Mouse (Mus musculus): ENCODE data around the gene Pfkfb2. TPM values are rescaled to one million over a fixed set of nuclear protein-coding genes. Genes with fewer than 3 reads are reported as not detected.
A peak's percentile ranks its signal among the peaks of the same experiment; 100 is the strongest.

Gene Pfkfb2
- polyA plus RNA-seq, 1 experiment from 2014 or later, result 10.1 TPM

DNA sequence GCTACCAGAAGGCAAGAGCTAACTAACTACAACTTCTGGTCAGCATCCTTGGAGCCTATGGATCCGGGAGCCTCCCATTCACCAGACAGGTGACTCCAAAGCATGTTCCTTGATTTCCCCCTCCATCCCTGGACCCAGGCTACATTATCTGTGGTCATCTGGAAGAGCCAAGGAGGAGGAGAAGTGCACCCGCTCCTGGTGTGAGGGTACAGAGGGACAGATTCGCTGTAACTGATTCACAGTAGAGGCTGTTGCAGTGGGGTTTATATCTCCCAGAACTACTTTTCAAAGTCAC, 12.9 kb downstream of the Pfkfb2 start:
- Histone ChIP-seq H3K4me1 (replicated peaks; ENCODE audit: control insufficient read depth, insufficient read depth, low read length) (no peaks in the 10 kb centered on the region), H3K9ac (ENCODE audit: low read depth, low read length) (peak overlapping the region; percentile 98), H3K4me2 (replicated peaks; ENCODE audit: low read depth, low read length) (peak overlapping the region; percentile 96), H3K9me3 (ENCODE audit: control insufficient read depth, low read length) (no peaks in the 10 kb centered on the region), H3K27ac (ENCODE audit: low read depth, low read length) (peak overlapping the region; percentile 82; the same call in 1 of the 2 replicates), H3K27me3 (ENCODE audit: control insufficient read depth, insufficient read depth, low read length) (no peaks in the 10 kb centered on the region), H3K4me3 (ENCODE audit: low read depth, low read length) (peak overlapping the region; percentile 88), H3K36me3 (ENCODE audit: control insufficient read depth, insufficient read depth, low read length) (no peaks in the 10 kb centered on the region)
- peak; percentile 38 for ATAC-seq (ENCODE audit: low FRiP score)
- DNase-seq (ENCODE audit: low spot score), result no peak
- WGBS, result 3% methylated on average over 3 of the region's 3 CpGs

DNA sequence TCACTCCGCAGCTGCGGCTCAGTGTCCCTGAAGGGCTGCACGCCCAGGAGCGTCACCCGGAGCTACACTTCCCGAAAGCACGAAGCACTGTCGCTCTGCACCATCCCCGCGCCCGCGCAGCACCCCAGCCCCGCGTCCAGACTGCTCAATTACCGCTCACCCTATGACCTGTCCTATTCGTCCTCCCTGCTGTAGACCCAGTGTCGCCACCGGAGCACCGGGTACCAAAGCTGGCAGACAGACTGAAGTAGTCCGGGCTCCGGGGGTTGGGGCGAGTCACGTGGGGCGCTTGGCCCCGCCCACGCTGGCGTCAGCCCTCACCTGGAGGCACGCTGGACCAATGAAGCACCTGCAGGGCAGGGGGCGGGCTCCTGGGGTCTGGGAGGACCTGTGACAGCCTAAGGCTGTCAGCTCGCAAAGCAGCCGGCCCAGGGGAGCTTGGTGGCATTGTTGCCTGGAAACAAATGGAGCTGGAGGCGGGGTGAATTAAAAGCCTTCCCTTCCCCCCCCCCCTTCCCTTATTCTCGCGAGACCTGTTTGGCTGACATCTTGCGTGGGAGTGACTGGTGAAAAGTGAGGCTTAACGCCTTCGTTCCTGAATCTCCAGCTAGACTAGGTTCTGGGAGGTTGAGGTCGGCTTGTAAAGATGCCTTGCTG, 13.4 kb downstream of the Pfkfb2 start, which contains the start of gene Gm29427:
Gene Gm29427, minus strand, starts transcription at position 239 of the 657 bp plus-strand sequence.
- under 1% methylated on average over 35 of the region's 38 CpGs for WGBS
- Histone ChIP-seq H3K4me1 (replicated peaks; ENCODE audit: control insufficient read depth, insufficient read depth, low read length) (no peaks in the 10 kb centered on the region), H3K27me3 (ENCODE audit: control insufficient read depth, insufficient read depth, low read length) (no peaks in the 10 kb centered on the region), H3K9me3 (ENCODE audit: control insufficient read depth, low read length) (no peaks in the 10 kb centered on the region), H3K4me3 (ENCODE audit: low read depth, low read length) (peak within 1 kb of the TSS; percentile 88), H3K27ac (ENCODE audit: low read depth, low read length) (peak within 1 kb of the TSS; percentile 82), H3K9ac (ENCODE audit: low read depth, low read length) (peak within 1 kb of the TSS; percentile 98), H3K4me2 (replicated peaks; ENCODE audit: low read depth, low read length) (peak within 1 kb of the TSS; percentile 96), H3K36me3 (ENCODE audit: control insufficient read depth, insufficient read depth, low read length) (no peaks in the 10 kb centered on the region)
- ATAC-seq (ENCODE audit: low FRiP score) (peak; percentile 93), DNase-seq (ENCODE audit: low spot score) (peak; percentile 88)

- no peak overlapping the region for H3K4me2 ChIP-seq (replicated peaks; ENCODE audit: low read depth, low read length)
- ATAC-seq (ENCODE audit: low FRiP score) (no peak), DNase-seq (ENCODE audit: low spot score) (no peak)
- WGBS, result 73% methylated on average over 4 of the region's 4 CpGs
- H3K4me3 ChIP-seq (ENCODE audit: low read depth, low read length), result no peak overlapping the region
- H3K4me1 ChIP-seq (replicated peaks; ENCODE audit: control insufficient read depth, insufficient read depth, low read length), result no peaks in the 10 kb centered on the region
- no peaks in the 10 kb centered on the region for H3K27me3 ChIP-seq (ENCODE audit: control insufficient read depth, insufficient read depth, low read length)
- H3K36me3 ChIP-seq (ENCODE audit: control insufficient read depth, insufficient read depth, low read length), result no peaks in the 10 kb centered on the region
- no peaks in the 10 kb centered on the region for H3K9me3 ChIP-seq (ENCODE audit: control insufficient read depth, low read length)
- no peak overlapping the region for H3K9ac ChIP-seq (ENCODE audit: low read depth, low read length)
- no peak overlapping the region for H3K27ac ChIP-seq (ENCODE audit: low read depth, low read length)
Measured at GRCm38 (mm10) chr1:130714046-130714445, 15.0 kb downstream of the Pfkfb2 start.

DNA sequence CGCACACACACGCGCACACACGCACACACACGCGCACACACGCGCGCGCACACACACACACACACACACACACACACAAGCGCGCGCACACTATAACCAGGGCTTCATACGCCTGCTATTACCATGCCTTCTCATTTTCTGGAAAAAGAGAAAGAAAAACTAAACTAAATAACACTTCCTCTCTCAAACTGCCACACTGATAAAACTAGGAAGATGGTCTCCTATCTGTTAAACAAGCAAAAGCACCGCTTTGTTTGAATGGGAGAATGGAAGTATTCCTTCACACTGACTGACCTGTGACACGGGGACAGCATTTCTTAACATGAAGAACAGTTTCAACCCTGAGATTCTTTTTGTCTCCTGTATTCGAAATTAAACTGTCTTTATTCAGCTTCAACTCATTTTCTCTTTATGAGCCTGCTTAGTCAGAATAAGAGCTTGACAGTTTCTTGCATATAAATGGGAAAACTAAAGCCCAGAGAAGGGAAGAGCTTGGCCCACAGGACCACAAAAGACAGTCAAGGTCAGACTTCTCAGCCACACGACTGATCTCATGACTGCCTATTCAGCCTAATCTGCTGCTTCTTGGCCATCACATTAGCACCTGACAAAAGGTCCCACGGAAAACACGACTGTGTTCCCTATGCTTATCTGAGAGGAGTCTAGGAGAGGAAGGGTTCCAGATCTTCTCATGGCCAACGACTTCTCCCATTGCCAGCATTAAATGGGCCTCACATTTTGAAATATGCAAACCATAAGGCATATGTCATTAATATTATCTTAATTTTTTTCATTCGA, 18.6 kb downstream of the Pfkfb2 start:
- H3K27me3 ChIP-seq (ENCODE audit: control insufficient read depth, insufficient read depth, low read length), result no peaks in the 10 kb centered on the region
- 89% methylated on average over 22 of the region's 22 CpGs for WGBS

DNA sequence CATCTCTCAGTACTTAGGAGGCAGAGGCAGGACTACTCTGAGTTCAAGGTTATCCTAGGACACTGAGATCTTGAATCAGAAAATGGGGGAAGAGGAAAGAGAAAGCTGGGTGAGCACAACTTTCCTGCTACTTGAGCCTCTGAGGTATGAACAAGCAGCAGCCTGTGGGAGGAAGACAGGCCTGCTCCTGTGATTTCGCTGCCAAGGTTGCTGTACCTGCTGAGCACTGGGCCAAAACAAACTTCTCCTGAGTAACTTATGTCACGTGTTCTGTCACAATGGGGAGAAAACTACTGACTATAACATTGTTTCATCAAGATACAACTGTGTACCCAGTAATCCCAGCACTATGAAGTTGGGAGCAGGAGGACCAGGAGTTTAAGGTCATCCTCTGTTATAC, 25.4 kb downstream of the Pfkfb2 start:
- H3K27me3 ChIP-seq (ENCODE audit: control insufficient read depth, insufficient read depth, low read length), result no peaks in the 10 kb centered on the region
- H3K4me1 ChIP-seq (replicated peaks; ENCODE audit: control insufficient read depth, insufficient read depth, low read length), result no peaks in the 10 kb centered on the region
- no peak overlapping the region for H3K9ac ChIP-seq (ENCODE audit: low read depth, low read length)
- no peak overlapping the region for H3K4me2 ChIP-seq (replicated peaks; ENCODE audit: low read depth, low read length)
- no peak for ATAC-seq (ENCODE audit: low FRiP score)
- H3K36me3 ChIP-seq (ENCODE audit: control insufficient read depth, insufficient read depth, low read length), result peaks cover 11% of the 10 kb centered on the region; the same call in 1 of the 2 replicates
- no peaks in the 10 kb centered on the region for H3K9me3 ChIP-seq (ENCODE audit: control insufficient read depth, low read length)
- no peak overlapping the region for H3K4me3 ChIP-seq (ENCODE audit: low read depth, low read length)
- DNase-seq (ENCODE audit: low spot score), result no peak
- WGBS, result 74% methylated on average over 2 of the region's 2 CpGs
- no peak overlapping the region for H3K27ac ChIP-seq (ENCODE audit: low read depth, low read length)

More for the DNA sequence above, 18.6 kb downstream of the Pfkfb2 start:
- DNase-seq (ENCODE audit: low spot score) (no peak), ATAC-seq (ENCODE audit: low FRiP score) (no peak)
- H3K9ac ChIP-seq (ENCODE audit: low read depth, low read length), result no peak overlapping the region
- no peak overlapping the region for H3K27ac ChIP-seq (ENCODE audit: low read depth, low read length)
- no peak overlapping the region for H3K4me3 ChIP-seq (ENCODE audit: low read depth, low read length)
- no peak overlapping the region for H3K4me2 ChIP-seq (replicated peaks; ENCODE audit: low read depth, low read length)
- H3K36me3 ChIP-seq (ENCODE audit: control insufficient read depth, insufficient read depth, low read length), result peaks cover 2% of the 10 kb centered on the region; the same call in 1 of the 2 replicates
- H3K9me3 ChIP-seq (ENCODE audit: control insufficient read depth, low read length), result no peaks in the 10 kb centered on the region
- no peaks in the 10 kb centered on the region for H3K4me1 ChIP-seq (replicated peaks; ENCODE audit: control insufficient read depth, insufficient read depth, low read length)

GRCm38 (mm10) chr1:130701976-130702375, 27.1 kb downstream of the Pfkfb2 start:
- 95% methylated on average over 11 of the region's 11 CpGs for WGBS
- no peak overlapping the region for H3K4me2 ChIP-seq (replicated peaks; ENCODE audit: low read depth, low read length)
- no peak overlapping the region for H3K27ac ChIP-seq (ENCODE audit: low read depth, low read length)
- ATAC-seq (ENCODE audit: low FRiP score) (no peak), DNase-seq (ENCODE audit: low spot score) (no peak)
- no peaks in the 10 kb centered on the region for H3K9me3 ChIP-seq (ENCODE audit: control insufficient read depth, low read length)
- no peak overlapping the region for H3K9ac ChIP-seq (ENCODE audit: low read depth, low read length)
- H3K27me3 ChIP-seq (ENCODE audit: control insufficient read depth, insufficient read depth, low read length), result no peaks in the 10 kb centered on the region
- H3K36me3 ChIP-seq (ENCODE audit: control insufficient read depth, insufficient read depth, low read length), result peaks cover 15% of the 10 kb centered on the region; the same call in 1 of the 2 replicates
- no peak overlapping the region for H3K4me3 ChIP-seq (ENCODE audit: low read depth, low read length)
- H3K4me1 ChIP-seq (replicated peaks; ENCODE audit: control insufficient read depth, insufficient read depth, low read length), result no peaks in the 10 kb centered on the region

DNA sequence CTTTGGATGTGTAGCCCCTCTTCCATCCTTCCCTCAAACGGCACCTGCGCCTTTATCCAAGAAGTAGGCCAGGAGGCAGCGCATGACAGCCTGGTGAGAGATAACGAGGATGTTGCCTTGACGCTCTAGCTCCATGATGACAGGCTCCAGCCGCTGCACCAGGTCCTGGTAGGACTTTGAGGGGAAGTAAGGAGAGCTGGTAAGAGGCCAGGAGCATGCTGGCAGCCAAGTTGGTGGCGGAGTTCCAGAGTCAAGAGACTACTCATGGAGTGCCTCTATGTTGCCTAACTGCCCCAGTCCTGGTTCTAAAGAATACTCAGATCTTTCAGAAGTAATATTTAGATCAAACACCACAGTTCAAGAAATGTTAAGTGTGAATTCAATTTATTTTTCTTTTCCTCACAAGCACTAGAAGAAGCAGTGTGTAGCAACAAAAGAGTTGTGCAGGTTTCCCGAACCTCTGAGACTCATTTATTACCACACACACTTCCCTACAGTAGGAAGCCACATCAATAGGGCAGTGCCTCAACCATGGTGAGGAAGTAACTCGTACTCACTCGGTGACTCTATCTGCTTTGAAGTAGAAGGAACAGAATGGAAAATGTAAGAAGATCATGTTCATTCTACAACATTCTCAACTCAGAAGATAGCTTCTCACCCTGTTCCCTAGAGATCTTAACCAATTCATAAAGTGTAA, 29.0 kb downstream of the Pfkfb2 start:
- no peak for ATAC-seq (ENCODE audit: low FRiP score)
- no peak for DNase-seq (ENCODE audit: low spot score)
- no peak overlapping the region for H3K9ac ChIP-seq (ENCODE audit: low read depth, low read length)
- H3K4me3 ChIP-seq (ENCODE audit: low read depth, low read length), result no peak overlapping the region
- 0 out of 2 replicates have a peak, but pooled peaks cover 12% of the 10 kb centered on the region for H3K36me3 ChIP-seq (ENCODE audit: control insufficient read depth, insufficient read depth, low read length)
- no peaks in the 10 kb centered on the region for H3K4me1 ChIP-seq (replicated peaks; ENCODE audit: control insufficient read depth, insufficient read depth, low read length)
- no peaks in the 10 kb centered on the region for H3K9me3 ChIP-seq (ENCODE audit: control insufficient read depth, low read length)
- no peak overlapping the region for H3K4me2 ChIP-seq (replicated peaks; ENCODE audit: low read depth, low read length)
- no peaks in the 10 kb centered on the region for H3K27me3 ChIP-seq (ENCODE audit: control insufficient read depth, insufficient read depth, low read length)
- WGBS, result 89% methylated on average over 10 of the region's 10 CpGs
- H3K27ac ChIP-seq (ENCODE audit: low read depth, low read length), result no peak overlapping the region

DNA sequence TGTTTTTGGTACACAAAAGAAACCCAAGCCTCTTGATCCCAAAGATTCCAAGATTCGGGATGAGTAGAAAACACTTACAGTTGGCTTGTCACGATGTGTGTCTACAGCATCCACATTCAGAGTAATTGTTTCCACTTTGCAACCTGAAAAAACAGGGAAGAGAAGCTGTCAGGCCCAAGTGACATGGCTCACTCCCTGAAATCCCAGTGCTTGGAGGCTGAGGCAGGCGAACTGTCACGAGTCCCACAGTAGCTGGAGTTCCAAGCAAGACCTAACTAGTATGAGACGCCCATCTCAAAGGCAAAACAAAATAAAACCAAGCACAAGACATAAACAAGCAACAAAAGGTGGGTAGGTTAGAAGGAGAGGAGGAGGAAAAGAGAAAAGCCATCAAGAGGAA, 30.5 kb downstream of the Pfkfb2 start:
- 93% methylated on average over 5 of the region's 5 CpGs for WGBS
- no peaks in the 10 kb centered on the region for H3K4me1 ChIP-seq (replicated peaks; ENCODE audit: control insufficient read depth, insufficient read depth, low read length)
- ATAC-seq (ENCODE audit: low FRiP score) (no peak), DNase-seq (ENCODE audit: low spot score) (no peak)
- no peak overlapping the region for H3K4me2 ChIP-seq (replicated peaks; ENCODE audit: low read depth, low read length)
- no peak overlapping the region for H3K9ac ChIP-seq (ENCODE audit: low read depth, low read length)
- H3K36me3 ChIP-seq (ENCODE audit: control insufficient read depth, insufficient read depth, low read length), result 0 out of 2 replicates have a peak, but pooled peaks cover 12% of the 10 kb centered on the region
- no peaks in the 10 kb centered on the region for H3K27me3 ChIP-seq (ENCODE audit: control insufficient read depth, insufficient read depth, low read length)
- H3K27ac ChIP-seq (ENCODE audit: low read depth, low read length), result no peak overlapping the region
- H3K9me3 ChIP-seq (ENCODE audit: control insufficient read depth, low read length), result no peaks in the 10 kb centered on the region
- H3K4me3 ChIP-seq (ENCODE audit: low read depth, low read length), result no peak overlapping the region
